Mouse (Mus musculus) A20 (cell line): ENCODE measurements around the gene Tbp.
"Not testable (repeated sequence)": the region's sequence is repeated elsewhere in the genome, so short reads cannot be mapped to it uniquely, and the experiment has no call there.

ENCODE experiments used
- DNase-seq: peaks from one replicate; pipeline ENCODE4 v3.0.0-alpha.2; 2011; ENCODE audit warnings: low read depth, low spot score

Tbp gene

DNA sequence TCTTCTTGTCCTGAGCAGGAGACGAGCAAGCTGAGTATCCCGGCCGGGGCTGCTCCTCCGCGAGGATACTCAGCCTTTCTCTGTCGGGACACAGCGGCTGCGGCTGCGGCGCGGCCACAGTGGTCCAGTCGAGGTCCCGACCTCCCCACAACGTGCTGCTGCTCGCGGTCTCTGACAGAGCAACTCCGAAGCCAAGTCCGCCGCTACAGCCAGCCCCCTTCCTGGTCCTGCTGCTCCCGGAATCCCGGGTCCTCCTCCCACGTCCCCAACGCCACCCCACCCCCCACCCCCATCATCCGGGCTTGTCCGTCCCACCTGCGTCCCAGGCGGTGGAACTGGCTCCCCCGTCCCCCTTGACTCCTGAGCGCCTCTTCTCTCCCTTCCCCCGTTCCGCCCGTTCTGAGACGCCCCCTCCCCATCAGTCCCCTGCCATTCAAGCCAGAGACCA, 36.8 kb downstream of the Tbp start:
- DNase-seq = no peak

DNA sequence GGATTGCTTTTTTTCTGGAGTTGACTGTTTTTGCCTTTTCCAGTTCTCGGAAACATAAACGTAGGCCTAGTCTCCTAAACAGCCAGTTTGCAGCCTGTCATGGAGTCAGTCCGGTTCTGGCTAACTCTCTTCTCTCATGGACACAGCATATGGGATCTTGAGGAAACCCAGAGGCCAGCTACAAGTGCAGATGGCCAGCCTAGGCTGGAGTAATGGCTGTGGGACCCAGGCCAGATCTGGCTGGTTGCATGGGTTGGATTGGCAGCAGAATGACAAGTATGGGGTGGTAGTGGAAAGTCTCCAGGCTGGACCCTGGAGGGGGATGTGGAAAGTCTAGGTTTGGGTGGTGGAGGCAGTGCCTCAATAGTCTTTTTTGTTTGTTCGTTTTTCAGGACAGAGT, 40.6 kb downstream of the Tbp start:
- no peak for DNase-seq

DNA sequence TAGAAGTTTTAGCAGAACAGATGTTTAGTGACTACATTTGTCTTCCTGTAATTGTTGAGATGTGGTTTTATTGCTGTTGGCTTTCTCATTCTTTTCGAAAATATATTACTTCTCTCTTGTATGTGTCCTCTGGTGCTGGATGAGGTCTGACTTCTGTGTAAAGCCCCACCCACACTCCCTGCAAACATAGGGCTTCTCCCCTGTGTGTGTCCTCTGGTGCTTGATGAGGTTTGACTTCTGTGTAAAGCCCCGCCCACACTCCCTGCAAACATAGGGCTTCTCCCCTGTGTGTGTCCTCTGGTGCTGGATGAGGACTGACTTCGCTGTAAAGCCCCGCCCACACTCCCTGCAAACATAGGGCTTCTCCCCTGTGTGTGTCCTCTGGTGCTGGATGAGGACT, 44.2 kb downstream of the Tbp start:
- DNase-seq = not testable (repeated sequence)

DNA sequence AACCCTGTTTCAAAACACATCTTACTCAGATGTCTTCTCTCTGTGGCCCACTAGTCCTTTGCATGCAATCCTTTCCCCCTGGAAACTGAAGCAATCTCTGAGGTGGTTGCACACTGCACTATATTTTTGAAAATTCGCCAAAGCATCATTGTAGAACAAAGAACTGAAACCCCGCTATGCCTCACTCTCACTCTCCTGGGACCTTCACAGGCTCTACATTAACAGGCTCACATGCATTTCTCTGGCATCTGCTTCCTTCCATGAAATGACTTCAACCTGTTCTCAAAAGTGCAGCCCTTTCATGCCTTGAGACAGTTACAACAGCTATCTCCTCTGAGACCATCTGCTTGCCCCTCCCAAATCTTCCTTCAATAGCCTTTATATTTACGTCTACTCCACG, 46.8 kb downstream of the Tbp start:
- peak; percentile 56 for DNase-seq

DNA sequence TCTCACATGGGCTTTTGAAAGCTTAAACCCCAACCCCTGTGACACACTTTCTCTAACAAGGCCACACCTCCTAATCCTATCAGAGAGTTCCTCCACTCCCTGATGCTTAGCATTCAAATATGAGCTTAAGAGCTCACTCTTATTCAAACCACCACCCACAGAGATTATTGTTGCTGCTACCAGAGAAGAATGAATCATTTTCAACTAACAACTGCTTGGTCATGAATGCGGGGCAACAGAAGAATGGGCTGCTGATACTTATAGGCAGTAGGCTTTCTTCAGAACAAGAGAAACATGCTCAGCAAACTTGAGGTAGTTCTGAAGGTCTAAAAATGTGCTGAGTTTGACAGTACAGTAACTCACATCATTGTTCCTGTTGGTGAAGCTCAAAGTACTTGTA, 50.0 kb downstream of the Tbp start:
- DNase-seq = no peak

- DNase-seq = peak; percentile 41
These were observed 60.3 kb downstream of the Tbp start for GRCm38 (mm10) chr17:15559946-15560345.

DNA sequence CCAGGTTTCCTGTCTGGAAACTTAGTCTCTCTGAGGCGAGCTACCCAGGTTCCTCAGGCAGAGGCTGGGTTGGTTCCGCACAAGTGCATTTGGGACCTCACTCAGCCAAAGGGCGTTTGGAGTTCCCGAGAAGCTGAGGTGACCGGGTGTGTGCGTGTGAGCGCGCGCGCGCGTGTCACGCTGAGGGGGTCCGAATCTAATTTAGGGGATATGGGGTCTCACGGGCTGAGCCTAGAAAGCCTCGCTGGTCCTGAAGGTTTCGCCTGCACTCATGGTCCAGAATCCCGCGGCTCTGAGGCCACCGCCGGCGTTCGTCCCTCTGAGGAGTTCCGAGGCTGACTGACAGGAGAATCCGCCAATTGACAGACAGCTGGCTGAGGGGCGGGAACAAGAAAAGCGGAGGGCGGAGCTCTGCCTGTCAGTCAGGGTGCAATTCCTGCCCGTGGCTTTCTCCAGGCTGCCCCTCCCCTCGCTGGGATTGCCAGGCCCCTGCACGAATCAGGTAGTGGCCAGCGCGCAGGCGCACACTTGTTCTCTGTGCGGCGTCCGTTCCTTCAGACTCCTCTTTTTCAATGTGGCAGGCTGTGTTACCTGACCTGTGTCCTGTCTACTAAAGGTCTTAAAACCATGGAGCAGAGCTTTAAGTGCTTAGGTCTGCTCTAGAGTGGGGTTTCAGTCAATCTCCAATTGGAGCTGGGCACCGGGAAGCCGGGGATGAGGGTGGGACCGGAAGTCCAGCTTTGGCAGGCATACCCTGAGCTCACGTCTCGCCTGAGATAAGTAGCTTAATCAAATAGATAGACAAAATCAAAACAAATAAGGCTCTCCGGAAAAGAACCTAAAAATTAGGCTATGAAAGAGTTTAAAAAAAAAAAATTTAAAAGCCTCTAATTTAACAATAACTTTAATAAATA, 64.6 kb downstream of the Tbp start, which contains the start of gene Prdm9:
Gene Prdm9, minus strand, starts transcription at position 341 of the 914 bp plus-strand sequence.
- DNase-seq = peak; percentile 98

- DNase-seq = no peak
These were observed 65.2 kb downstream of the Tbp start for GRCm38 (mm10) chr17:15564928-15565300.

- DNase-seq = peak; percentile 28
These were observed 67.2 kb downstream of the Tbp start for GRCm38 (mm10) chr17:15566908-15567307.

- DNase-seq = no peak
These were observed 75.4 kb downstream of the Tbp start for GRCm38 (mm10) chr17:15575056-15575455.

DNA sequence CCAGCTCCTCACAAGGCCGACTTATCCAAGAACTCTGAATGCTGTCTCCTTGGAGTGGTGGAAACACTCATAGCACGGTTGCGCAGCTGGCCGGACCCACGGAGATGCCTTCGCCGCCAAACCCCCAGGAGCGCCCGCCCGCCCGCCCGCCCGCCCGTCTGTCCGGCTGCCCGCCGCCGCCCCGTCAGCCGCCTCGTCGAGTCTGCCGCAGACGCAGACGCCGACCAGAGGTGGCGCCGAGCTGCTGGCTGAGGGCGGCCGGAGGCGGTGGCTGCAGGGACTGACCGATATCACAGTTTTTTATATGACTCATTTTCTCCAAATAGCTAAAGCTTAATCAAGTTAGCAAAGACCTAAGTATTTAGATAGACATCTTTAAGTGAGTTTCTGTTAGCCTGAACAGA, 77.6 kb downstream of the Tbp start:
- DNase-seq = no peak
